Mouse (Mus musculus): Measurements from ENCODE around the gene Gm21693.
"Not testable (repeated sequence)": the region's sequence is repeated elsewhere in the genome, so short reads cannot be mapped to it uniquely, and the experiment has no call there.

The Gm21693 gene

DNA sequence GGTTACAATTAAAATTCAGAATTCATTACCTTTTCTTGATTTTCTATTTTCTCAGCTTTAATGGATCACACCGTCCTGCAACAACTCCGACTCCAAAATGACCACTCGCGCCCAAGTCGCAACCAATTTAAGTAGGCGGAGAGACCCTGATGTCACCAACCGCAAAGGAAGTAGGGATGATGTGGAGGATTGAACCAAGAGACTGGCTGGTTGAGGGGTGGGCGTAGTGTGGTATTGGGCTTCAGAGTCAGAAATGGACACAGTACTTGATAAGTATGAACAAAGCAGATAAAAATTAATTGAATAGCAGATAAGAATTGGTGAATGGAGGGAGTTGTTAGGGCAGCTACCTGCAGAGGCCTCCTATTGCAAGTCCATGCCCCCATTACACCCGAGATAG is at the start of gene Gm21693:
Gene Gm21693, minus strand, starts transcription at position 101 of the 400 bp plus-strand sequence.
- DNase-seq (ENCODE audit: low spot score in 2 of 2), result not testable (repeated sequence)

DNA sequence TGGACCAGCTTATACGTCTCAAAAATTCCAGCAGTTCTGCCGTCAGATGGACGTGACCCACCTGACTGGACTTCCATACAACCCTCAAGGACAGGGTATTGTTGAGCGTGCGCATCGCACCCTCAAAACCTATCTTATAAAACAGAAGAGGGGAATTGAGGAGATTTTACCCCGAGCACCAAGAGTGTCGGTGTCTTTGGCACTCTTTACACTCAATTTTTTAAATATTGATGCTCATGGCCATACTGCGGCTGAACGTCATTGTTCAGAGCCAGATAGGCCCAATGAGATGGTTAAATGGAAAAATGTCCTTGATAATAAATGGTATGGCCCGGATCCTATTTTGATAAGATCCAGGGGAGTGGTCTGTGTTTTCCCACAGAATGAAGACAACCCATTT is 4.5 kb downstream of the Gm21693 start:
- not testable (repeated sequence) for DNase-seq (ENCODE audit: low spot score in 2 of 2)

DNA sequence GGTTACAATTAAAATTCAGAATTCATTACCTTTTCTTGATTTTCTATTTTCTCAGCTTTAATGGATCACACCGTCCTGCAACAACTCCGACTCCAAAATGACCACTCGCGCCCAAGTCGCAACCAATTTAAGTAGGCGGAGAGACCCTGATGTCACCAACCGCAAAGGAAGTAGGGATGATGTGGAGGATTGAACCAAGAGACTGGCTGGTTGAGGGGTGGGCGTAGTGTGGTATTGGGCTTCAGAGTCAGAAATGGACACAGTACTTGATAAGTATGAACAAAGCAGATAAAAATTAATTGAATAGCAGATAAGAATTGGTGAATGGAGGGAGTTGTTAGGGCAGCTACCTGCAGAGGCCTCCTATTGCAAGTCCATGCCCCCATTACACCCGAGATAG is 38.8 kb downstream of the Gm21693 start, which contains the start of gene Gm21677:
Gene Gm21677, minus strand, starts transcription at position 101 of the 400 bp plus-strand sequence.
- not testable (repeated sequence) for DNase-seq (ENCODE audit: low spot score in 2 of 2)
